Mouse (Mus musculus): ENCODE data around the gene Tyrobp. TPM values are rescaled to one million over a fixed set of nuclear protein-coding genes. Genes with fewer than 3 reads are reported as not detected.
A peak's percentile ranks its signal among the peaks of the same experiment; 100 is the strongest.

Gene Tyrobp
- 51.3 and 83.0 TPM in 2 replicates for polyA plus RNA-seq (2012; rRNA removed)

GRCm38 (mm10) chr7:30413596-30413995 lies at the start of gene Tyrobp:
Tyrobp (plus strand) TSS chr7:30413760.
- Histone ChIP-seq H3K36me3 (ENCODE audit: control insufficient read depth, insufficient read depth, low read length) (no peaks in the 10 kb centered on the region), H3K4me3 (ENCODE audit: insufficient read depth, low read depth, low read length) (no peak within 1 kb of the TSS), H3K27ac (ENCODE audit: insufficient read depth, low read depth, low read length) (no peak within 1 kb of the TSS), H3K27me3 (replicated peaks; ENCODE audit: control insufficient read depth, insufficient read depth, low read length) (no peaks in the 10 kb centered on the region), H3K4me1 (ENCODE audit: control insufficient read depth, insufficient read depth, low read length) (no peaks in the 10 kb centered on the region)
- WGBS = 61% methylated on average over 5 of the region's 5 CpGs
- TF ChIP-seq POLR2A (IDR thresholded peaks at IDR 0.05; ENCODE audit: low read depth, low read length) (no peak), CTCF (conservative IDR thresholded peaks at IDR 0.05; ENCODE audit: insufficient read depth, insufficient read length, low read depth, low read length) (no peak)
- DNase-seq = peak; percentile 17

GRCm38 (mm10) chr7:30367466-30367865 lies 46.1 kb upstream of the Tyrobp start:
- Histone ChIP-seq H3K27ac (ENCODE audit: insufficient read depth, low read depth, low read length) (no peak overlapping the region), H3K27me3 (replicated peaks; ENCODE audit: control insufficient read depth, insufficient read depth, low read length) (no peaks in the 10 kb centered on the region), H3K4me3 (ENCODE audit: insufficient read depth, low read depth, low read length) (no peak overlapping the region), H3K36me3 (ENCODE audit: control insufficient read depth, insufficient read depth, low read length) (no peaks in the 10 kb centered on the region), H3K4me1 (ENCODE audit: control insufficient read depth, insufficient read depth, low read length) (no peaks in the 10 kb centered on the region)
- no peak for TF ChIP-seq POLR2A (IDR thresholded peaks at IDR 0.05; ENCODE audit: low read depth, low read length)
- no peak for TF ChIP-seq CTCF (conservative IDR thresholded peaks at IDR 0.05; ENCODE audit: insufficient read depth, insufficient read length, low read depth, low read length)
- no peak for DNase-seq
- 78% methylated on average over 2 of the region's 2 CpGs for WGBS

DNA sequence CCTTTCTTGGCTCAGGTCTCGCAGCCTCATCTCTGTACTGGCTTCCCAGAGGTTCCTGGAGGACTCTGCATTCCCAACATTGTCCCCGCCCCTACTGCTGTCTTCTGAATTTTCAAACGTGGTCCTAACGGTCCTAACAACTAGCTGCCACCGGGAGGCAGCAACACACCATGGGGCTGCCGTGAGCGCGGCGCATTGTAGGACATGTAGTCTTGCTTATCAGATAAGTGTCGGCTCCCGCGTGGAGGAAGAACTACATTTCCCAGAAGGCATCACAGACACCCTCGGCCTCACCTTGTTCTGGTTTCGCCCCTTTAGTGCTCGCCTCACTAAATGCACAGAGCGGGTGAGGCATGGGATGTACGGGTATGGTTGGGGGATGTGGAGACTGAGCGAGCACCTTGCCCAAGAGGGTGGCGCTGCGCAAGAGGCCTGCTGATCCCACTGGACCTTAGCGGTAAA lies 40.0 kb upstream of the Tyrobp start:
- Histone ChIP-seq H3K4me1 (ENCODE audit: control insufficient read depth, insufficient read depth, low read length) (no peaks in the 10 kb centered on the region), H3K27ac (ENCODE audit: insufficient read depth, low read depth, low read length) (no peak overlapping the region), H3K4me3 (ENCODE audit: insufficient read depth, low read depth, low read length) (peak overlapping the region; percentile 64), H3K27me3 (replicated peaks; ENCODE audit: control insufficient read depth, insufficient read depth, low read length) (no peaks in the 10 kb centered on the region), H3K36me3 (ENCODE audit: control insufficient read depth, insufficient read depth, low read length) (no peaks in the 10 kb centered on the region)
- peak; percentile 97 for DNase-seq
- TF ChIP-seq POLR2A (IDR thresholded peaks at IDR 0.05; ENCODE audit: low read depth, low read length) (no peak), CTCF (conservative IDR thresholded peaks at IDR 0.05; ENCODE audit: insufficient read depth, insufficient read length, low read depth, low read length) (peak; percentile 99; the same call in 1 of the 2 replicates)
- 1% methylated on average over 21 of the region's 21 CpGs for WGBS

- WGBS = 41% methylated on average over 5 of the region's 5 CpGs
- H3K36me3 ChIP-seq (ENCODE audit: control insufficient read depth, insufficient read depth, low read length) = no peaks in the 10 kb centered on the region
- no peak for DNase-seq
- no peaks in the 10 kb centered on the region for H3K4me1 ChIP-seq (ENCODE audit: control insufficient read depth, insufficient read depth, low read length)
- H3K4me3 ChIP-seq (ENCODE audit: insufficient read depth, low read depth, low read length) = no peak overlapping the region
- H3K27ac ChIP-seq (ENCODE audit: insufficient read depth, low read depth, low read length) = no peak overlapping the region
- no peak for TF ChIP-seq CTCF (conservative IDR thresholded peaks at IDR 0.05; ENCODE audit: insufficient read depth, insufficient read length, low read depth, low read length)
- TF ChIP-seq POLR2A (IDR thresholded peaks at IDR 0.05; ENCODE audit: low read depth, low read length) = no peak
- no peaks in the 10 kb centered on the region for H3K27me3 ChIP-seq (replicated peaks; ENCODE audit: control insufficient read depth, insufficient read depth, low read length)
Measured at GRCm38 (mm10) chr7:30380061-30380460, 33.5 kb upstream of the Tyrobp start.

DNA sequence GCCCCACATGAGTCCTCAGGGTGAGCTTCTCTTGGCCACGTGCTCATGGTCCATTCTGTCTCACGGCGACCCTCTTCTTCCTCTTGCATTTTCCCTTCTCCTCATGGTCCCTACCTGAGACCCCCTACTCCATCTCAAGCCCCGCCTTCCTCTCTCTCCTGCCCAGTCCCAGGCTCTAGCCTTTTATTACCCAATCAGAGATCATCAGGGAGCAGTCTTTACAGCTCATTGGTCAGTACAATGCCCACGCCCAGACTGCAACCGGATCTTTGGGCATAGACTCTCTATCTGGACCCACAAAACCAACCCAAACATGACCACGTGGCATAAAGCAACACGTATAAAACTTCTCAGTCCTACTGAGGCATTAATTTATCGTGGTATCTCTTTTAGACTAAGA lies 29.5 kb upstream of the Tyrobp start:
- 83% methylated on average over 9 of the region's 9 CpGs for WGBS
- no peak for TF ChIP-seq POLR2A (IDR thresholded peaks at IDR 0.05; ENCODE audit: low read depth, low read length)
- TF ChIP-seq CTCF (conservative IDR thresholded peaks at IDR 0.05; ENCODE audit: insufficient read depth, insufficient read length, low read depth, low read length) = no peak
- no peak for DNase-seq
- H3K36me3 ChIP-seq (ENCODE audit: control insufficient read depth, insufficient read depth, low read length) = no peaks in the 10 kb centered on the region
- no peaks in the 10 kb centered on the region for H3K4me1 ChIP-seq (ENCODE audit: control insufficient read depth, insufficient read depth, low read length)
- H3K27ac ChIP-seq (ENCODE audit: insufficient read depth, low read depth, low read length) = no peak overlapping the region
- no peaks in the 10 kb centered on the region for H3K27me3 ChIP-seq (replicated peaks; ENCODE audit: control insufficient read depth, insufficient read depth, low read length)
- H3K4me3 ChIP-seq (ENCODE audit: insufficient read depth, low read depth, low read length) = no peak overlapping the region

DNA sequence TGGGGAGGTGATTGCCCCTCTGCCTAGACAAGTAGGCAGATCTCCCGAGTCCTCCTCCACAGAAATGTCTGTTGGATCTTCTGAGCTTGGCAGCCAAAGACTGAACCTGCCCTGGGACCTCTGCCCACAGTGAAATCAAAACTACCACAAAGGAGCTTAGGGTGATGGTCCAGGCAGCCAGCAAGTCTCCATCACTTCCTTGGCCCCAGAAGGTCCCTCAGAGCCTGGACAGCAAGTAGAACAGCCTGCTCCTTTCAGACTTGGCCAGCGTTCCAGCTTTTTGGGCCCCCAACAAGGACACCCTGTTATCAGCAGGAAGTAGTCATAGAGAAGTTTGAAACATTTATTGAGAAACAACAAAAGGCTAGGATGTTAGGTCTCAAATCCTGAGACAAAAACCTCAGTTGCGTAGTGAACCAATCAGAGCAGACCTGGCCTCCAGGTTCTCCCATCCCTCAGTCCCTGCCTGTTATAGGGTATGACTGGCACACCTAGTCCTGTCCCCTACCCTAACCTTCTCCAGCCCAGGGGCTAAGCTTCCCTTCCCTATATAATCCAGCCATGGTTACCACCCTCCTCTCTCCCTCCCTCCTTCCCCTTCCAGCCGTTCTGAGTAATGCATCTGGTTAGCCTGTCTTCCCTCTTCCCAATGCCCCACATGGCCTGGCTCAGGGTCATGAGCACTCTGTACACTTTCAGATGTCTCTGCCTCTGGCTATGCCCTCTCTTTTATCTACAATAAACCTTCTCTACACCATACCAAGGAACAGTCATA lies 20.6 kb upstream of the Tyrobp start:
- Histone ChIP-seq H3K4me1 (ENCODE audit: control insufficient read depth, insufficient read depth, low read length) (no peaks in the 10 kb centered on the region), H3K27me3 (replicated peaks; ENCODE audit: control insufficient read depth, insufficient read depth, low read length) (no peaks in the 10 kb centered on the region), H3K27ac (ENCODE audit: insufficient read depth, low read depth, low read length) (no peak overlapping the region), H3K36me3 (ENCODE audit: control insufficient read depth, insufficient read depth, low read length) (no peaks in the 10 kb centered on the region), H3K4me3 (ENCODE audit: insufficient read depth, low read depth, low read length) (no peak overlapping the region)
- TF ChIP-seq CTCF (conservative IDR thresholded peaks at IDR 0.05; ENCODE audit: insufficient read depth, insufficient read length, low read depth, low read length) (no peak), POLR2A (IDR thresholded peaks at IDR 0.05; ENCODE audit: low read depth, low read length) (no peak)
- no peak for DNase-seq
- WGBS = 59% methylated on average over 4 of the region's 4 CpGs

- Histone ChIP-seq H3K27ac (ENCODE audit: insufficient read depth, low read depth, low read length) (no peak overlapping the region), H3K36me3 (ENCODE audit: control insufficient read depth, insufficient read depth, low read length) (no peaks in the 10 kb centered on the region), H3K4me3 (ENCODE audit: insufficient read depth, low read depth, low read length) (no peak overlapping the region), H3K27me3 (replicated peaks; ENCODE audit: control insufficient read depth, insufficient read depth, low read length) (no peaks in the 10 kb centered on the region), H3K4me1 (ENCODE audit: control insufficient read depth, insufficient read depth, low read length) (no peaks in the 10 kb centered on the region)
- TF ChIP-seq POLR2A (IDR thresholded peaks at IDR 0.05; ENCODE audit: low read depth, low read length) = no peak
- TF ChIP-seq CTCF (conservative IDR thresholded peaks at IDR 0.05; ENCODE audit: insufficient read depth, insufficient read length, low read depth, low read length) = no peak
- DNase-seq = no peak
- 81% methylated on average over 4 of the region's 4 CpGs for WGBS
Measured at GRCm38 (mm10) chr7:30393631-30394030, 19.9 kb upstream of the Tyrobp start.
